Mouse (Mus musculus) left cerebral cortex, adult 11 months (tissue): ENCODE data around the gene Acss1.

Experiments used
- DNase-seq: peaks from one replicate; pipeline ENCODE4 v3.0.0; 2022; ENCODE audit warnings: low spot score

Gene Acss1

DNA sequence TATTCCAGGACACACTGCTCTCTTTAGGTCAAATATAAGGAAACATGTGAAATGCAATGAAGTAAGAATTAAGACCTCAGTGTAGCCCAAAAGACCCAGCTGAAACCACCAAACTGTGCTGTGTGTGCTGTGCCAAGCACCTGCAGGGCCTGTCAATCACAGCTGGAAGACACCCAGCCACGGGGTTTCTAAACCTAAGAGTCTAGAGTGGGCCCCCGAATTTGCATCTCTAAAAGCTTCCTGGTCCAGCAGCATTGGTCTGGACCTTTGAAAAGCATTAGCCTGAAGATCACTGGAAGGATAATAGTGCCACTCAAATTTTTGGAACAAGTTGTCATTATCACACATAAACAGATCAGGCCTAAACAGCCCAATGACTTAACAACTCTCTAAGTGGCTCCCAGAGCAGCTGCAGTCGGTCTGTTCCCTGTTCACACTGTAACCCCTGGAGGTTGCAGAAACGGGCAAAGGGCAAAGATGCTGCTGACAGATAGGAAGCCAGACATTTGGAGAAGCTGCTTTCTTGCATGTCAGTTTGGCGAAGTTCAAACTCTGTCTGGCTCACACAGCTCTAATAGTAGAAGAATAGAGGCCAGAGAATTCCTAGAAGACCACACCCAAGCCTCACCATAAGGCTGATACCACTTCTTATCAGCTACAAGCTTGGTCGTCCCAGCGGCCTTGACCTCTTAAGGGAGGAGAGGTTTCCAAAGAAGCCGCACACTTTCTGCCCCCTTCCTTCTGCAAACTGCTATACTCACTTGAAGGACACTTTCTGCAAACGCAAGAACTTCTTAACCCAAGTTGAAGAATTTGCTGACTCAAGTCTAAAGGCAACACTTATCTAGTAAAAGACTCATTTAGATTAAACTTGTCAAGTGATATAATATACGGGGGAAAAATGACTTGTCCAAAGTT lies 2.5 kb downstream of the Acss1 start:
- DNase-seq, result no peak

GRCm38 (mm10) chr2:150665006-150665405 lies 3.3 kb downstream of the Acss1 start:
- DNase-seq, result no peak

GRCm38 (mm10) chr2:150664152-150664920 lies 4.0 kb downstream of the Acss1 start:
- DNase-seq, result no peak

- peak; percentile 55 for DNase-seq
These were observed 5.0 kb downstream of the Acss1 start for GRCm38 (mm10) chr2:150663255-150663654.

DNA sequence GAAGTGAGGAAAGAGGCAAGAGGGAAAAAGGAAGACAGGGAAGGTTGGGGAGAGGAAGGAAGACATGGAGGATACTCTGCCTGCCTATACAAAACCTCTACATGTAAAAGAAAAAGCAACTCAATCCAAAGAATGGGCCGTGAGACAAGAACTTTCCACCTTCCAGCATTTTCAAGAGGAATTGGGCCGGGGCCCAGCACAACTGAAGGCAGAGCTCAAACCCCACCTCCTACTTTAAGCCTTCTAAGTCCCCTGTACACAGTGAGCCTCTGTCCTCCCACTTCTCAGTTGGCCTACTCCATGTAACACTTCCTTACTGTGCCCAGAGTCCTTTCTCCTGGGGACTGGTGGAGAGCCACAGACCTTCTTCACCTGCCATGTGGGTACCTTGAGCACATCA lies 6.3 kb downstream of the Acss1 start:
- no peak for DNase-seq

DNA sequence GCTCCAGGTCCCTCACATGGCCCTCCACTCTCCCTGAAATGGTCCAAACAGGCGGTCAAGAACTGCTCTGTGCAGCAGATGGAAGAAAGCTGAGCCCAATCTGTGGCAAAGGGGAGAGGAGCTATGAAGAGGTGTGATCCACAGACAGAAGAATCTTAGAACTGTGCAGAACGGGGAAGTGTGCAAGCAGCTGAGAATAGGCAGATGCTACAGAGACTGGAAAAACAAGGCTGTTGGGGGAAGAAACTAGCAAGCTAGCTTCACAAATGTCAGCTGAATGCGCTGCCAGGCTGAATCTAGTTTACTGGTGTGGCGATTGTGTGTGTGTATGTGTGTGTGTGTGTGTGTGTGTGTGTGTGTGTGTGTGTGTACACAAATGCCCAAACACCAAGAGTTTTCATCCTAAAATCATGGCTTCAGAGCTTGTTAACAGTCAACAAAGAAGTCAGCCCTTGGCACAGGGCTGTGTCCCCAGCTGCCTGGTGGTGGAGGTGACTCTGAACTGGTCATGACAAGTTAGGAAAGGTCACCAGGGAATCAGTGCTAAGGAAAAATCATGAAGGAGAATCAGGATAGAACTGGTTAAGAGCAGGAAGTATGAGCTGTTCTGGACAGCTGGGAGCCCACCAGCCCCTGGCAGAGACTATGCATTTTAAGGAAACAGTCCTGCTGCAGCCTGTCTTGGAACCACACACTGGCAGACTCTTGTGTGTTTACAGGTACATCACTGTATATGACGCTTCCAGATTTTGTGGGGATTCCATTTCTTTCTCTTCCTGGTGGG lies 7.4 kb downstream of the Acss1 start:
- no peak for DNase-seq

DNA sequence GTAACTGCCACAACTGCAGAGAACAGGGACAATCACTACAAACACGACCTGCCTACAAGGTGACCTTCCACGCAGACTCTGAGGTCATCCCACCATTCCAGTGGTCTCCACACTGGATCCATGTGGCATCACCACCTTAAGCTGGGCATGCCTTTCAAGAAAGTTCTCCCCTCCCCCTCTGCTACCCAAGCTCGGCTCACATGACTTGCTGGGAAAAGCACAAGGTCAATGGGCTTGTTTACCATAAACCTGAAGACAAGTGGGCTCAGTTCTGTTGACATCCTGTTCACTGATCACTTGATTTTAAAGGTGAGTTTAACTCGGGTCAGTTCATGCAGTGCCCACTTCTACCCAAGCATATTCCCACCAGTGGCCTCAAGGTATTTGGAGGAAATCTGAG lies 8.3 kb downstream of the Acss1 start:
- no peak for DNase-seq

- DNase-seq, result no peak
These were observed 11.1 kb downstream of the Acss1 start for GRCm38 (mm10) chr2:150656975-150657768.

- DNase-seq, result no peak
These were observed 12.2 kb downstream of the Acss1 start for GRCm38 (mm10) chr2:150656112-150656511.

DNA sequence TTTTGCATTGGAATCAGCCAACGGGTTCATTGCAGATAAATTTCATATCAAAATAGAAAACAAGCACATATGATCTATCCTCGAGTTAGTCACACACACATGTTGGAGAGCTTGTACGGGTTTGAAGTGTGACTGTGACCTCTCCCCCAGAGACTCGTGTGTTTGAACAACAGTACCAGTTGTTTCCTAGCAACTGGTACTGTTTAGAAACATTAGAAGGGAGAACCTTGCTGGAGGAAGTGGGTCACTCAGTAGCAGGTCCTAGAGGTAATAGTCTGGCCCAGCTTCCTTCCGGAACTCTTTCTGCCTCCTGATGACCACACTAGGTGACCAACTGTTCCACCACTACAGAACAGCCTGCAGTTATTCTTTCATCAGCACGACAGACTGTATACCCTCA lies 13.0 kb downstream of the Acss1 start:
- DNase-seq, result no peak

DNA sequence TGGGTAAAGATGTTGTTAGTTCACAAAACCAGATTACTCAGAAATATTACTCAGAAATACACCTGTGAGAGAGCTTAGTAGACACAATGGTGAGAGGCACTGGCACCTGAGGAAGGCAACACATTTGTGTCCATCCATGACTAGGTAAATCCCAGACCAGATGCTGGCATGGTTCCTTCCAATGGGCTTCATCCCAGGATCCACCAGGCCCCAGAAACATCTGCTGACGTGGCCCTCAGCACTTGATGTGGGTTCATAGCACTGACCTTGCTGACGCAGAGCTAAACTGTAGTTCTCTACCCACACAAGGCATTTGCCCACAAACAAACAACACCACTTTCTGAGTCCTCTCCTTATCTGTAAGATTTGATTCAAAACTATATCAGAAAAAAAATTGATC lies 13.5 kb downstream of the Acss1 start:
- no peak for DNase-seq

DNA sequence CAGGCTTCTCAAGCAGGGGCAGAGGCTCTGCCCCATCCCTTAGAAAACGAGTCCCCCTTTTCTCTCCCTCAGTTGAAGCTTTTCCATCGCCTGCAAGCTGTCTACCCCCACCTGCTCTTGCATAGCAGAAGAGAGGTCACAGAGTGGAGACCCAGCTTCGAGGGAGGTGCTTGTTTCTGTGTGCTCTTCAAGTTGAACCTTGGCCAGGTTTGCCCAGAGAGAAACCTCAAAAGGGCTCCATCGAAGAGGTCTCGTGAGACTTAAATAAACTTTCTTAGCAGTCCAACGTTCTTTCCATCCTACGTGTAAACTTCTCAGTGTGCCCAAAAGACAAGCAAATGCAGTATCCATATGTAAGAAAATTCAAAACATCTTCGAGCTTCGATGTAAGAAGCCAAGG lies 16.9 kb downstream of the Acss1 start:
- DNase-seq, result no peak

GRCm38 (mm10) chr2:150650511-150651074 lies 17.7 kb downstream of the Acss1 start:
- DNase-seq, result no peak

DNA sequence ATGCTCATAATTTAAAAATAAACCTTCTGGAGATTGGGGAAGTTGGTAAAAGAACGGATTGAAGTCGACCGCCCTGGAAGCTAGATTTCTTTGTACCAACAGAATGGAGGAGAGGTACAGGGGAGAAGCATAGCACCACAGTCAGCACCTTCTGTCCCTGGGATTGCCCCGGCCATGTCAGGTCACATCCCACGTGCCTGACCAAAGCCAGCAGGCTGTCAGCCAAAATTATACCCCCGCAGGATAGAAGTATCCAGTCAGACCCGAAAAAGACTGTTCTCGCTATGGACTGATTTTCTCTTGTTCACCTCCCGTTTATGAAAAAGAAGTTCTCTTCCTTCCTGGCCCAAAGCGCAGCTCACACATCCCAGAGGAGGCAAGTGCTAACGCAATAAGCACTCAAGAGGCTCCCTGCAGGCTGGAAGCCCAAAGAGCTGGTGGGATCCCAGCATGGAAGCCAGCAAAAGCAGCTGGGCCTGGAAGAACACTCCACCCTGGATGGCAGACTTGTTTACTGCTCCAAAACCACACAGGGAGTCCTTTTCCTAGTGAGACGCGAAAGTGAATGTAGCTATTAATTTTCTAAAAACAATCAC lies 19.9 kb downstream of the Acss1 start:
- no peak for DNase-seq

- no peak for DNase-seq
These were observed 20.5 kb downstream of the Acss1 start for GRCm38 (mm10) chr2:150647681-150648299.

- no peak for DNase-seq
These were observed 21.7 kb downstream of the Acss1 start for GRCm38 (mm10) chr2:150646411-150647121.

- DNase-seq, result no peak
These were observed 23.1 kb downstream of the Acss1 start for GRCm38 (mm10) chr2:150645225-150645624.

GRCm38 (mm10) chr2:150643726-150644415 lies 24.4 kb downstream of the Acss1 start:
- DNase-seq, result peak; percentile 66

GRCm38 (mm10) chr2:150643166-150643565 lies 25.1 kb downstream of the Acss1 start:
- DNase-seq, result no peak
